Mouse (Mus musculus): ENCODE results near the gene Tmem184b.

DNA sequence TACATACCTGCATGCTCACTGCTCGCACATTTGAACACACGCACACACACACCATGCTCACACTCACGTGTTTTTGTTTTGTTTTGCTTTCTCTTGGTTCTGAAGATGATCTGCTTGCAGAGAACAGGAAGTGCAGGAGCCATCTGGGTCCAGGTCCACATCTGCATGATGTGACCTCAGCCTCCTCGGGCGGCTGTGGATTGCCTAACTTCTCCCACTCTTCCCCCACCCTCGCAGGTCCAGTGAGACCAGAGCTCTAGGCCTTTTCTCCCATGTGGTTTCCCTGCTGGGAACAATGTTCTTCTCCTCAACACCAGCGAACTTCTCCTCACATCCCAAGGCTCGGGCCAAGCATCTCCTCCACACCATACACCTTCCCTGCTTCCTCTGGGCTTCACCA, 10.4 kb upstream of the Tmem184b start:
- TF ChIP-seq POLR2A (IDR thresholded peaks at IDR 0.05; ENCODE audit: insufficient read length, low read depth) (no peak), USF1 (IDR thresholded peaks at IDR 0.05; ENCODE audit: low read depth) (no peak), E2F4 (IDR thresholded peaks at IDR 0.05; ENCODE audit: insufficient read depth) (no peak), MYOG (IDR thresholded peaks at IDR 0.05; ENCODE audit: control insufficient read depth in 1 of 3, insufficient read depth in 1 of 3, insufficient read length in 2 of 3, low read depth in 2 of 3) (no peak), REST (IDR thresholded peaks at IDR 0.05; ENCODE audit: insufficient read depth, insufficient read length) (no peak), POLR2AphosphoS2 (IDR thresholded peaks at IDR 0.05; ENCODE audit: insufficient read length, low read depth) (peak; percentile 40), MAX (IDR thresholded peaks at IDR 0.05; ENCODE audit: low read depth) (no peak)

Measured in myocyte (in vitro differentiated cells).